Mouse (Mus musculus) embryonic facial prominence, embryonic 13.5 days (tissue): ENCODE measurements around the gene Mrps27. TPM values are rescaled to one million over a fixed set of nuclear protein-coding genes. Genes with fewer than 3 reads are reported as not detected.

Experiments used
- ATAC-seq: fragments of 200-750 bp; cut with Nextera tagmentation; 2 replicates; pipeline ENCODE4 v1.8.0; 2017; ENCODE audit warnings: low read depth; ENCODE audit not compliant: insufficient number of reproducible peaks, insufficient read depth, low FRiP score, low TSS enrichment
- H3K27ac ChIP-seq: fragments of 300-500 bp; sonication (generic); 2 replicates; pipeline ENCODE4 v1.5.1; 2015; ENCODE audit warnings: moderate library complexity, mild to moderate bottlenecking, inconsistent platforms
- H3K27me3 ChIP-seq: fragments of 300-500 bp; sonication (generic); 2 replicates; pipeline ENCODE4 v1.6.1; 2015; ENCODE audit warnings: mild to moderate bottlenecking, inconsistent platforms
- H3K36me3 ChIP-seq: fragments of 300-500 bp; sonication (generic); 2 replicates; pipeline ENCODE4 v1.6.1; 2015; ENCODE audit warnings: mild to moderate bottlenecking, inconsistent platforms
- H3K4me1 ChIP-seq: fragments of 300-500 bp; sonication (generic); 2 replicates; pipeline ENCODE4 v1.6.1; 2015; ENCODE audit warnings: inconsistent platforms
- H3K4me2 ChIP-seq: fragments of 300-500 bp; sonication (generic); 2 replicates; pipeline ENCODE4 v1.6.1; 2015; ENCODE audit warnings: moderate library complexity, mild to moderate bottlenecking, inconsistent platforms
- H3K4me3 ChIP-seq: fragments of 300-500 bp; sonication (generic); 2 replicates; pipeline ENCODE4 v1.5.1; 2015; ENCODE audit warnings: mild to moderate bottlenecking, inconsistent platforms
- H3K9ac ChIP-seq: fragments of 300-500 bp; sonication (generic); 2 replicates; pipeline ENCODE4 v1.6.1; 2015; ENCODE audit warnings: mild to moderate bottlenecking, inconsistent platforms
- H3K9me3 ChIP-seq: fragments of 300-500 bp; sonication (generic); 2 replicates; pipeline ENCODE4 v1.6.1; 2016; ENCODE audit warnings: inconsistent platforms
- WGBS: fragments of 180-500 bp; shearing (Covaris S2); methylation state at CpG from one replicate; pipeline ENCODE4 v1.1.7; 2015; ENCODE audit warnings: mixed read lengths; 5-methylcytosine and 5-hydroxymethylcytosine counted together
- polyA plus RNA-seq: library from polyadenylated mRNA; unstranded; fragments of >200 nt; fragmentation: Nextera tagmentation; extraction: Ambion mirVana; gene quantifications from 2 replicates; pipeline ENCODE4 v1.2.1, GENCODE M21; 2015

The Mrps27 gene
- polyA plus RNA-seq, 1 experiment from 2014 or later, result 62.5 TPM

- Histone ChIP-seq H3K27me3 (no peaks in the 10 kb centered on the region), H3K9ac (no peak overlapping the region), H3K36me3 (peaks cover 17% of the 10 kb centered on the region), H3K4me1 (peaks cover 52% of the 10 kb centered on the region), H3K4me3 (no peak overlapping the region), H3K27ac (no peak overlapping the region), H3K4me2 (no peak overlapping the region), H3K9me3 (no peaks in the 10 kb centered on the region)
- no peak for ATAC-seq
- 14% methylated on average over 10 of the region's 10 CpGs for WGBS
Measured at GRCm38 (mm10) chr13:99444431-99444871, 99.9 kb downstream of the Mrps27 start.

- Histone ChIP-seq H3K36me3 (peaks cover 13% of the 10 kb centered on the region), H3K4me3 (no peak overlapping the region), H3K9ac (no peak overlapping the region), H3K27ac (no peak overlapping the region), H3K9me3 (no peaks in the 10 kb centered on the region), H3K4me2 (peak overlapping the region; percentile 26; the same call in 1 of the 2 replicates), H3K27me3 (no peaks in the 10 kb centered on the region), H3K4me1 (peaks cover 57% of the 10 kb centered on the region)
- no peak for ATAC-seq
- WGBS, result 6% methylated on average over 6 of the region's 6 CpGs
Measured at GRCm38 (mm10) chr13:99444880-99445279, 100.3 kb downstream of the Mrps27 start.

GRCm38 (mm10) chr13:99447002-99447401 is 102.4 kb downstream of the Mrps27 start:
- ATAC-seq, result no peak
- Histone ChIP-seq H3K27me3 (no peaks in the 10 kb centered on the region), H3K27ac (no peak overlapping the region), H3K4me3 (no peak overlapping the region), H3K9ac (no peak overlapping the region), H3K4me1 (peaks cover 54% of the 10 kb centered on the region), H3K36me3 (no peaks in the 10 kb centered on the region), H3K9me3 (no peaks in the 10 kb centered on the region), H3K4me2 (no peak overlapping the region)
- WGBS, result 81% methylated on average over 7 of the region's 7 CpGs

GRCm38 (mm10) chr13:99447403-99448199 is 103.0 kb downstream of the Mrps27 start:
- no peak overlapping the region for H3K27ac ChIP-seq
- no peak overlapping the region for H3K9ac ChIP-seq
- no peaks in the 10 kb centered on the region for H3K27me3 ChIP-seq
- ATAC-seq, result no peak
- WGBS, result 51% methylated on average over 11 of the region's 11 CpGs
- peaks cover 48% of the 10 kb centered on the region for H3K4me1 ChIP-seq
- no peaks in the 10 kb centered on the region for H3K9me3 ChIP-seq
- H3K4me3 ChIP-seq, result no peak overlapping the region
- H3K36me3 ChIP-seq, result no peaks in the 10 kb centered on the region
- no peak overlapping the region for H3K4me2 ChIP-seq

- no peak overlapping the region for H3K4me2 ChIP-seq
- H3K27ac ChIP-seq, result no peak overlapping the region
- ATAC-seq, result no peak
- H3K9ac ChIP-seq, result no peak overlapping the region
- peaks cover 46% of the 10 kb centered on the region for H3K4me1 ChIP-seq
- no peak overlapping the region for H3K4me3 ChIP-seq
- H3K36me3 ChIP-seq, result no peaks in the 10 kb centered on the region
- 60% methylated on average over 4 of the region's 4 CpGs for WGBS
- no peaks in the 10 kb centered on the region for H3K27me3 ChIP-seq
- no peaks in the 10 kb centered on the region for H3K9me3 ChIP-seq
Measured at GRCm38 (mm10) chr13:99448278-99448677, 103.7 kb downstream of the Mrps27 start.

GRCm38 (mm10) chr13:99449547-99449946 is 105.0 kb downstream of the Mrps27 start:
- ATAC-seq, result no peak; the same call in 1 of the 2 replicates

GRCm38 (mm10) chr13:99450766-99451165 is 106.2 kb downstream of the Mrps27 start:
- no peaks in the 10 kb centered on the region for H3K9me3 ChIP-seq
- H3K27ac ChIP-seq, result no peak overlapping the region
- no peaks in the 10 kb centered on the region for H3K36me3 ChIP-seq
- no peak overlapping the region for H3K9ac ChIP-seq
- peaks cover 36% of the 10 kb centered on the region for H3K4me1 ChIP-seq
- no peak overlapping the region for H3K4me3 ChIP-seq
- no peak for ATAC-seq
- WGBS, result 85% methylated on average over 7 of the region's 7 CpGs
- H3K27me3 ChIP-seq, result no peaks in the 10 kb centered on the region
- no peak overlapping the region for H3K4me2 ChIP-seq

More at GRCm38 (mm10) chr13:99449547-99449946, 105.0 kb downstream of the Mrps27 start:
- no peaks in the 10 kb centered on the region for H3K9me3 ChIP-seq
- WGBS, result 49% methylated on average over 4 of the region's 4 CpGs
- H3K9ac ChIP-seq, result no peak overlapping the region
- no peak overlapping the region for H3K4me3 ChIP-seq
- no peaks in the 10 kb centered on the region for H3K27me3 ChIP-seq
- no peak overlapping the region for H3K4me2 ChIP-seq
- H3K27ac ChIP-seq, result peak overlapping the region; percentile 28; the same call in 1 of the 2 replicates
- H3K4me1 ChIP-seq, result peaks cover 44% of the 10 kb centered on the region
- no peaks in the 10 kb centered on the region for H3K36me3 ChIP-seq

- Histone ChIP-seq H3K9me3 (no peaks in the 10 kb centered on the region), H3K27me3 (no peaks in the 10 kb centered on the region), H3K4me2 (no peak overlapping the region), H3K9ac (no peak overlapping the region), H3K4me1 (peaks cover 32% of the 10 kb centered on the region), H3K4me3 (no peak overlapping the region), H3K27ac (no peak overlapping the region), H3K36me3 (no peaks in the 10 kb centered on the region)
- ATAC-seq, result no peak
- WGBS, result 85% methylated on average over 5 of the region's 5 CpGs
Measured at GRCm38 (mm10) chr13:99451276-99451675, 106.7 kb downstream of the Mrps27 start.

- Histone ChIP-seq H3K27me3 (no peaks in the 10 kb centered on the region), H3K9ac (no peak overlapping the region), H3K4me2 (no peak overlapping the region), H3K9me3 (no peaks in the 10 kb centered on the region), H3K4me1 (peaks cover 25% of the 10 kb centered on the region), H3K36me3 (no peaks in the 10 kb centered on the region), H3K27ac (no peak overlapping the region), H3K4me3 (no peak overlapping the region)
- no peak for ATAC-seq
- WGBS, result 89% methylated on average over 3 of the region's 3 CpGs
Measured at GRCm38 (mm10) chr13:99452444-99452843, 107.9 kb downstream of the Mrps27 start.

GRCm38 (mm10) chr13:99454977-99455376 is 110.4 kb downstream of the Mrps27 start:
- no peak overlapping the region for H3K4me3 ChIP-seq
- no peaks in the 10 kb centered on the region for H3K27me3 ChIP-seq
- H3K4me1 ChIP-seq, result peaks cover 18% of the 10 kb centered on the region
- ATAC-seq, result no peak
- H3K9me3 ChIP-seq, result no peaks in the 10 kb centered on the region
- 91% methylated on average over 7 of the region's 7 CpGs for WGBS
- no peak overlapping the region for H3K9ac ChIP-seq
- H3K36me3 ChIP-seq, result no peaks in the 10 kb centered on the region
- H3K4me2 ChIP-seq, result no peak overlapping the region
- no peak overlapping the region for H3K27ac ChIP-seq

GRCm38 (mm10) chr13:99458658-99459386 is 114.2 kb downstream of the Mrps27 start:
- Histone ChIP-seq H3K4me3 (no peak overlapping the region), H3K36me3 (peaks cover 8% of the 10 kb centered on the region; the same call in 1 of the 2 replicates), H3K9me3 (no peaks in the 10 kb centered on the region), H3K27me3 (no peaks in the 10 kb centered on the region), H3K4me1 (peaks cover 30% of the 10 kb centered on the region), H3K4me2 (no peak overlapping the region), H3K27ac (peak overlapping the region; percentile 68), H3K9ac (no peak overlapping the region)
- WGBS, result 51% methylated on average over 12 of the region's 12 CpGs
- ATAC-seq, result peak; percentile 78; the same call in 1 of the 2 replicates
